Mouse (Mus musculus): ENCODE data around the gene Lpcat2.

GRCm38 (mm10) chr8:92822386-92822785 lies 32.8 kb upstream of the Lpcat2 start:
- TF ChIP-seq POLR2A (IDR thresholded peaks at IDR 0.05; ENCODE audit: low read depth, low read length) (no peak), CTCF (IDR thresholded peaks at IDR 0.05; ENCODE audit: extremely low read depth, insufficient read length, insufficient replicate concordance, low read depth, low read length) (no peak)

Measured in small intestine, adult 2 months (tissue).